Mouse (Mus musculus) kidney, embryonic 15.5 days (tissue): Measurements from ENCODE around the gene Tmem204. TPM values are rescaled to one million over a fixed set of nuclear protein-coding genes. Genes with fewer than 3 reads are reported as not detected.

Source experiments
- ATAC-seq: fragments of 200-750 bp; cut with Nextera tagmentation; replicated peaks from 2 replicates; pipeline ENCODE4 v1.8.0; 2017; ENCODE audit warnings: moderate TSS enrichment; ENCODE audit not compliant: low FRiP score
- H3K27ac ChIP-seq: fragments of 300-500 bp; sonication (generic); 2 replicates; pipeline ENCODE4 v1.5.1; 2015; ENCODE audit warnings: mild to moderate bottlenecking, inconsistent platforms
- H3K27me3 ChIP-seq: fragments of 300-500 bp; sonication (generic); 2 replicates; pipeline ENCODE4 v1.6.1; 2015; ENCODE audit warnings: inconsistent platforms
- H3K36me3 ChIP-seq: fragments of 300-500 bp; sonication (generic); 2 replicates; pipeline ENCODE4 v1.6.1; 2015; ENCODE audit warnings: inconsistent platforms
- H3K4me1 ChIP-seq: fragments of 300-500 bp; sonication (generic); 2 replicates; pipeline ENCODE4 v1.6.1; 2015; ENCODE audit warnings: inconsistent platforms
- H3K4me2 ChIP-seq: fragments of 300-500 bp; sonication (generic); 2 replicates; pipeline ENCODE4 v1.6.1; 2015; ENCODE audit warnings: moderate library complexity, mild to moderate bottlenecking, inconsistent platforms
- H3K4me3 ChIP-seq: fragments of 300-500 bp; sonication (generic); replicated peaks from 2 replicates; pipeline ENCODE4 v1.5.1; 2015; ENCODE audit warnings: mild to moderate bottlenecking, inconsistent platforms
- H3K9ac ChIP-seq: fragments of 300-500 bp; sonication (generic); 2 replicates; pipeline ENCODE4 v1.6.1; 2015; ENCODE audit warnings: mild to moderate bottlenecking, inconsistent platforms
- H3K9me3 ChIP-seq: fragments of 300-500 bp; sonication (generic); replicated peaks from 2 replicates; pipeline ENCODE4 v1.6.1; 2016; ENCODE audit warnings: inconsistent platforms
- WGBS: fragments of 180-500 bp; shearing (Covaris S2); methylation state at CpG from one replicate; pipeline ENCODE4 v1.1.7; 2015; ENCODE audit warnings: mixed read lengths; 5-methylcytosine and 5-hydroxymethylcytosine counted together
- polyA plus RNA-seq: library from polyadenylated mRNA; unstranded; fragments of >200 nt; fragmentation: Nextera tagmentation; extraction: Ambion mirVana; gene quantifications from 2 replicates; pipeline ENCODE4 v1.2.1, GENCODE M21; 2015

The Tmem204 gene
- polyA plus RNA-seq, 1 experiment from 2014 or later, result 31.6 TPM

DNA sequence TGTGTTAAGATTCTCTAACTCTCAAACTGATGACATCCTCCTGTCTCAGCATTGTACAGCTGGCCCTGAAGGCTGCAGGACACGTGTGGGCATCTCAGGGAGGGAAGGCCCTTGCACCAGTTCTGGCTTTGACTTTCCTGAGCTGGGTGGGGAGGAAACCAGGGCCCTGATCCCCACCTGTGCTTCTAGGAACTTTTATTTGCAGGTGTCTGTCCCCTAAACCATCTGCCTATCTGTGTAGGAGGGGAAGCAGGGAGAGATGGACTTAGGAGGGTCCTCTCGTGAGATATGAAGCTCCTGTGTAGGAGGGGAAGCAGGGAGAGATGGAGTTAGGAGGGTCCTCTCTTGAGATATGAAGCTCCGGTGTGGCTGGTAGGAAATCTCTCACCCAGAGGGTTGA, 504 bp downstream of the Tmem204 start:
- peak overlapping the region; percentile 26; the same call in 1 of the 2 replicates for H3K4me2 ChIP-seq
- WGBS, result 36% methylated on average over 3 of the region's 3 CpGs

DNA sequence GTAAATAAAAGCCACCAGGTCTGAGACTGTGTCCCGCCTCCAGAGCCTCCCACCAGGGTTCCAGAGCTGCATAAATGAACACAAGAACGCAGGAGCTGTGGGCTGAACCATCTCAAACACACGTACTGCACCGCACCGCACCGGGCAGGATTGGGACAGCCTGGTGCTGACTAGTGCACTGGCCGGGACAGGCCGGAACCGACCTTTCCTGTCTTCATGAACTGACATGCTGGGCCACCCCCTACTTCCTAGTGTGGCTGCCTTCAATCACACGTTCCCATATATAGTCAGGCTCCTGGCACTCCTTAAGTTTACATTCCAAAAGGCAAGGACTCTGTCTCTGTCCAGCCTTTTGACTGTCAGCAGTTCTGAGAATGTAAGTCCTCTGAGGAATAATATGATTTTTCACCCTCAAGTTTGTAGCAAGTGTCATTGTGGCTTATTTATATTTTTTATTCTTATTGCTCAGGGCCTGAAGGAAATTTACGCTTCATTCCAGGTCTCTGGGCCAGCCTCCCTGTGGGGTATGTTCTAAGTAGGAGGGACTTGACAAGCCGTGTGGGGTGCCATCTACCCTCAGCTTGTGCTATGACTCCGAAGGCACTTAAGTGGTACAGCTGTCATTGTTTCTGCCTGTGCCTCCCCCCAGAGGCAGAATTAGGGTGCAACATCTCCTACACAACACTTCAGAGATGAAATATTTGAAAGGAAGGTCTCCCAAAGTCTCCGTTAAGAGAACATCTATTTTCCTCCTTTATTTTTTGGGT, 1.1 kb downstream of the Tmem204 start:
- peaks cover 67% of the 10 kb centered on the region for H3K4me1 ChIP-seq
- H3K4me2 ChIP-seq, result peak overlapping the region; percentile 26; the same call in 1 of the 2 replicates
- ATAC-seq, result peak; percentile 43
- H3K36me3 ChIP-seq, result peaks cover 2% of the 10 kb centered on the region; the same call in 1 of the 2 replicates
- no peaks in the 10 kb centered on the region for H3K27me3 ChIP-seq
- H3K27ac ChIP-seq, result peak overlapping the region; percentile 95
- no peaks in the 10 kb centered on the region for H3K9me3 ChIP-seq
- H3K4me3 ChIP-seq, result no peak overlapping the region
- WGBS, result 47% methylated on average over 14 of the region's 14 CpGs
- H3K9ac ChIP-seq, result no peak overlapping the region

More for the DNA sequence above, 504 bp downstream of the Tmem204 start:
- ATAC-seq, result no peak
- no peaks in the 10 kb centered on the region for H3K9me3 ChIP-seq
- H3K4me1 ChIP-seq, result peaks cover 62% of the 10 kb centered on the region
- H3K27ac ChIP-seq, result peak overlapping the region; percentile 95
- 0 out of 2 replicates have a peak overlapping the region, but pooled peaks have one; percentile 4 for H3K4me3 ChIP-seq
- no peak overlapping the region for H3K9ac ChIP-seq
- no peaks in the 10 kb centered on the region for H3K27me3 ChIP-seq
- peaks cover 3% of the 10 kb centered on the region for H3K36me3 ChIP-seq

DNA sequence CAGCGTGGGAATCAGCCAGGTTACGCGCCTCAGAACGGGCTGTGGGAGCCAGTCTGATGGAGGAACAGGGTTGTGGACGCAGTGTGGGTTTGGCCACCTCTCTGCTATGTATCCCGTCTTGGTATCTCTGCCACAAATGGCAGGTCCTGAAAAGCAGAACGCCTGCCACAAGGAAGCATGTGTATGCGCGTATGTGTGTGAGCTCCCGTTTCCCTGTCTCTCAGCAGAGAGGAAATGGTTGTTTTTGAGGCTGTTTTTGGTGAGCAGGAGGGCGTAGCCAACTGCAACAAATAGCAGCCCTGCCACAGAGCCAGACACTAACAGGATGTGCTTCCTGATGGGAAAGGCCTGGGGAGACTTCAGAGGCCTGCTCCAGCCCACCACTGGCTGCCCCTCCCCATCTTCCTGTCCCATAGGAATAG, 2.4 kb downstream of the Tmem204 start:
- peak overlapping the region; percentile 43 for H3K4me3 ChIP-seq
- H3K36me3 ChIP-seq, result peaks cover 14% of the 10 kb centered on the region; the same call in 1 of the 2 replicates
- WGBS, result 69% methylated on average over 11 of the region's 11 CpGs
- no peaks in the 10 kb centered on the region for H3K9me3 ChIP-seq
- peaks cover 73% of the 10 kb centered on the region for H3K4me1 ChIP-seq
- peak overlapping the region; percentile 34; the same call in 1 of the 2 replicates for H3K9ac ChIP-seq
- no peaks in the 10 kb centered on the region for H3K27me3 ChIP-seq
- peak overlapping the region; percentile 42 for H3K4me2 ChIP-seq
- ATAC-seq, result no peak
- H3K27ac ChIP-seq, result peak overlapping the region; percentile 95

DNA sequence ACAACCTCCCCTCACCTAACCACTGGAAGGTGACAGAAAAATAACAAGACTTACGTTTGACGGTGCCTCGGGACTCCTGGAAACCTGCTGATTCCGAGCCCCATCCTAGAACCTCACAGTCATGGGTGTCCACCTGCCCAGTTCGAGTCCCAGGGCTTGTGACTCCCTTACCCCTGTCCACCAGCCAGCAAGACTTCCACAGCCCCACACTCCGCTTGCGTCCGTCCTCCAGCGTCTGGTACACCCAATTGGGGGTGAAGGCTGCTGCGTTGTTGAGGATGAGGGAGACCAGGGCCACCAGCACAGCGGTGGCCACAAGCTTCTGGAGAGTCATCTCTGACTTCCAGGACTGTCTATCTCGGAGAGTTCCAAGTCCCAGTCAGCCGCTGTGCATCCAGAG, 3.2 kb downstream of the Tmem204 start:
- H3K4me2 ChIP-seq, result peak overlapping the region; percentile 42
- no peak for ATAC-seq
- 83% methylated on average over 13 of the region's 13 CpGs for WGBS
- no peaks in the 10 kb centered on the region for H3K27me3 ChIP-seq
- H3K4me1 ChIP-seq, result peaks cover 73% of the 10 kb centered on the region
- no peaks in the 10 kb centered on the region for H3K9me3 ChIP-seq
- peak overlapping the region; percentile 95 for H3K27ac ChIP-seq
- peak overlapping the region; percentile 34 for H3K9ac ChIP-seq
- peaks cover 14% of the 10 kb centered on the region; the same call in 1 of the 2 replicates for H3K36me3 ChIP-seq
- H3K4me3 ChIP-seq, result peak overlapping the region; percentile 43

DNA sequence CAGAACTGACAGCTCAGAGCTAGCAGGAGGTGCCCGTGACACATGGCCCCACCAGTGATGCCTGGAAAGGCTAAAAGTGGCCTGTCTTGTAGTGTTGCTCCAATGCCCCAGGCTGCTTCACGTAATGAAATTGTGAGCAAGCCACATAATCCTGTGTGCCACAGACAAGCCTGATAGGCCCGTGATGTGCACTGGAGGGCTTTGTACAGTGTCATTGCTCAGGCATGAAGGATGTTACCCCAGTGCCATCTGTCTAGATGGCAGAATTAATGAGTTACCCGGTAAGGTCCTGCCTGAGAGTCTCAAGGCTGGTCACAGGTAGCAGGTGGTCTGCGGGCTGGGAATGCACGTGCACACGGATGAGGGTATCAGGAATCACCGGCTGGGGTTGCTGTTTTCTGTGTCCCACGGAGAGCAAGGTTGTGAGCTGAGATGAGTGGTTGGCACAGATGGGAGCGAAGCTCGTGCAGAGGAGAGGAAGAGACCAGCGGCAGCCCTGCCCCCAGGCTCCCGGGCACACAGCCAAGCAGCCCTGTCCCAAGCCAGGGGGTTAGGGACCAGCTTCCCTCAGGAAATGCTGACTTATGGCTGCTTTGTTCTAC, 5.5 kb downstream of the Tmem204 start:
- WGBS, result 71% methylated on average over 13 of the region's 13 CpGs
- no peak for ATAC-seq

DNA sequence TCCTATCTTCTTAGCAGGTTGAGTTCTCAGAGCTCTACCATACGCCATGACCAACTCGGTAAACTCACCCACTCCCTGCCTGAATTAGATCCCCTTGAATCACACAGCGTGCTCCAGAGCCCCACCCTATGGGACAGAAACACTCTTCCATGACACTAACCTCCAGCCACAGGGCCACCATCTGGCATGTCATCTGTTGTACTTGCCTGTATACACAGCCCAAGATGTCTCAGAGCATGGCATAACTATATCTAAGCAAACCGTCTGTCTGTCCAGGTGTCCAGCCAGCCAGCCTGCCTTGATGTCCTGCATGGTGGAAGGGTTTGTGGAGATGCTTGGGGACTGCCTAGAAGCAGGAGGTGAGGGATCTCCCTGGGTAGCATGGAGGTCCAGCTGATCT, 6.5 kb downstream of the Tmem204 start:
- WGBS, result 91% methylated on average over 4 of the region's 4 CpGs
- Histone ChIP-seq H3K9ac (no peak overlapping the region), H3K27ac (no peak overlapping the region), H3K36me3 (peaks cover 23% of the 10 kb centered on the region; the same call in 1 of the 2 replicates), H3K4me3 (0 out of 2 replicates have a peak overlapping the region, but pooled peaks have one; percentile 3), H3K4me2 (peak overlapping the region; percentile 42), H3K4me1 (peaks cover 42% of the 10 kb centered on the region), H3K9me3 (no peaks in the 10 kb centered on the region), H3K27me3 (no peaks in the 10 kb centered on the region)
- no peak for ATAC-seq

More for the DNA sequence above, 5.5 kb downstream of the Tmem204 start:
- Histone ChIP-seq H3K36me3 (peaks cover 23% of the 10 kb centered on the region; the same call in 1 of the 2 replicates), H3K27me3 (no peaks in the 10 kb centered on the region), H3K4me2 (peak overlapping the region; percentile 42), H3K9me3 (no peaks in the 10 kb centered on the region), H3K27ac (peak overlapping the region; percentile 95), H3K4me1 (peaks cover 52% of the 10 kb centered on the region), H3K4me3 (peak overlapping the region; percentile 43), H3K9ac (0 out of 2 replicates have a peak overlapping the region, but pooled peaks have one; percentile 4)

DNA sequence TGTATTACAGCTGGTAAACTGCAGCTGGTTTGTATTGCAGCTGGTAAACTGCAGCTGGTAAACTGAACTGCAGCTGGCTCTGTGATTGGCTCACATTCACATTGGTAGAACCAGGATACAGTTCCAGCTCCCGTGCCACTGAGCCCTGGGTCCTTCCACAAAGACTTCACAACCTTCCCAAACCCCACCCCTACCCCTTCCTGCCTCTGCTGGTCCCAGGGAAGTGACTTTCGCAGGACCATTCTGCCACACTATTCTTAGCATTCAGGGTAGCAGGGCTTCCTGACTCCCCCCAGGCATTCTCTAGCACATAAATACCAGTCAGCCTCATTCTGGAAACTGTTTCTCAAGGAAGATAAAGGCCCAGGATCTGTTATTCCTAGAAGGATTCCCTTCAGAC, 14.7 kb downstream of the Tmem204 start:
- Histone ChIP-seq H3K9me3 (no peaks in the 10 kb centered on the region), H3K27ac (peak overlapping the region; percentile 78), H3K9ac (no peak overlapping the region), H3K36me3 (peaks cover 53% of the 10 kb centered on the region), H3K4me3 (no peak overlapping the region), H3K4me2 (no peak overlapping the region), H3K4me1 (peaks cover 10% of the 10 kb centered on the region), H3K27me3 (no peaks in the 10 kb centered on the region)
- ATAC-seq, result no peak
- 66% methylated on average over 2 of the region's 2 CpGs for WGBS

DNA sequence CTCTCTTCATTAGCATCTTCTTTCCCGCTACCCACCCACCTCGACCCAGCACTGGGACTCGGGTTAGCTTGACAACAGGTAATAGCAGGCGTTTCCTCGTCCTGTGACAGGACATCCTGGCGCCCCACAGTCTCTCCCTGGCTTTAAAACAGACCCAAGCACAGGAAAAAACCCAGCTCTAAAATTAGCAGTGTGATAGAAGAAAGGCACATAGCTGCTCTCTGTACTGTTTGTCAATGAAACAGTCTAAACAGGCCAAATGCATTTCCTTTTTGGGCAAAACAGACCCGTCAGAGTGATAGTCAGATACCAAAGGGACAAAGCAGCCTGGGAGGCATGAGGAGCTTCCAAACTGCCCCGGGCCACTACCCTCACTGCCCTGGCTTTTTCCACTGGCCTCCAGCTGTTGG, 15.9 kb downstream of the Tmem204 start:
- Histone ChIP-seq H3K27ac (peak overlapping the region; percentile 78), H3K36me3 (peaks cover 62% of the 10 kb centered on the region), H3K9me3 (no peaks in the 10 kb centered on the region), H3K4me3 (no peak overlapping the region), H3K9ac (no peak overlapping the region), H3K4me1 (peaks cover 16% of the 10 kb centered on the region), H3K4me2 (no peak overlapping the region), H3K27me3 (no peaks in the 10 kb centered on the region)
- no peak for ATAC-seq
- WGBS, result 68% methylated on average over 8 of the region's 8 CpGs

DNA sequence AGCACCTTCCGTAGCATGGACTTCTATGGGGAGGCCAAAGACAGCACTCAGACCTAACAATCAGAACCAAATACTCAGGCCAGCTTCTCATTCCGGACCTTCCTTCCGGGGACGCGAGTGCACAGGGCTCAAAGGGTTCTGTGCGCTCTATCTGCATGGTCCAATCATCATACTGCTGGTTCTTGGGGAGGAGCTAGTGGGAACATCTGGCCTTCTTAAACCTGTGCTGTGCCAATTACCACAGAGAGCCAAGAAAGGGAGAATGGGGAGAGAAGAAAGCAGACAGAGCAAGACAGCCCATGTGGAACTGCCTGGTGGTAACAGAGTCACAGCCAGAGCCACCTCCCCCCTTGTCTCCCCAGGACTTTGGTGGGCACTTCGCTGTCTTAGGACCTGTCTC, 16.8 kb downstream of the Tmem204 start:
- no peak overlapping the region for H3K9ac ChIP-seq
- H3K36me3 ChIP-seq, result peaks cover 70% of the 10 kb centered on the region
- H3K4me2 ChIP-seq, result no peak overlapping the region
- H3K27me3 ChIP-seq, result no peaks in the 10 kb centered on the region
- H3K4me1 ChIP-seq, result peaks cover 16% of the 10 kb centered on the region
- no peaks in the 10 kb centered on the region for H3K9me3 ChIP-seq
- WGBS, result 90% methylated on average over 7 of the region's 7 CpGs
- H3K27ac ChIP-seq, result peak overlapping the region; percentile 78; the same call in 1 of the 2 replicates
- ATAC-seq, result no peak
- no peak overlapping the region for H3K4me3 ChIP-seq

DNA sequence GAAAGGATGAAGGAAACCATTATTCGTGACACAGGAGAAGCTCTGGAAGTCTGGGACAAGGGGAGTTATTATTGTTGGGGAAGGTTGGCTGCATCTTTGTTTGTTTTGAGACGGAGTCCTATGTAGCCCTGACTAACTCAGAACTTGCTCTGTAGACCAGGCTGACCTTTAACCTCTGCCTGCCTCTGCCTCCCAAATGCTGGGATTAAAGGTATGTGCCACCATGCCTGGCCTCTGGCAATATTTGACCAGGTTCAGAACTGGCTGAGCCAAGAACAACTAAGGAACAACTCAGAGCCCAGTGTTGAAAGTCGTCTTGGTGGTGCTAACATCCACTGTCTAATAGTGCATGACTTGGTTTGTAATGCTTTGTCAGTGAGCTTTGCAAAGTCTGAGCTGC, 18.2 kb downstream of the Tmem204 start:
- Histone ChIP-seq H3K27me3 (no peaks in the 10 kb centered on the region), H3K4me1 (peaks cover 16% of the 10 kb centered on the region), H3K9me3 (no peaks in the 10 kb centered on the region), H3K4me3 (no peak overlapping the region), H3K9ac (no peak overlapping the region), H3K4me2 (no peak overlapping the region), H3K36me3 (peaks cover 73% of the 10 kb centered on the region), H3K27ac (0 out of 2 replicates have a peak overlapping the region, but pooled peaks have one; percentile 71)
- ATAC-seq, result no peak
- 77% methylated on average over 3 of the region's 3 CpGs for WGBS

DNA sequence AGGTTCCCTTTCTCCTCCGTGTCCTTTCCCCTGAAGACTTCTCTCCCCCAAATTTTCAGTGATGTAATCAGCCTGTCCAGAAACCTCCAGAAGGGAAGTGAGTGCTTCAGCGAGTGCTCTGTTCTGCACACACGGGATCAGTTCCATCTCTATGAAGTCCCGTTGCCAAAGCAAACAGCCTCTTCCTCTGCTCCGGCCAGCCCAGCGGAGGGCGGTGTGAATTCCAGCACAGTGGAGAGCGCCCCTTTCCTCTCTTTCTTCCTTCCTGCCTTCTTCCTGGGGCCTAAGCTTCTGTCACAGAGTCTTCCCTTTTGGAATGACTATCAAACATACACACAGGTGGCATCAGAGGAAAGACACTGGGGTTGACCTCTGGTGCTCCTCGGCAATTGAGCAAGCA, 19.0 kb downstream of the Tmem204 start:
- Histone ChIP-seq H3K36me3 (peaks cover 73% of the 10 kb centered on the region), H3K4me3 (no peak overlapping the region), H3K9ac (no peak overlapping the region), H3K27me3 (no peaks in the 10 kb centered on the region), H3K27ac (peak overlapping the region; percentile 71), H3K4me2 (no peak overlapping the region), H3K9me3 (no peaks in the 10 kb centered on the region), H3K4me1 (peaks cover 16% of the 10 kb centered on the region)
- peak; percentile 58; the same call in 1 of the 2 replicates for ATAC-seq
- WGBS, result 58% methylated on average over 9 of the region's 9 CpGs

DNA sequence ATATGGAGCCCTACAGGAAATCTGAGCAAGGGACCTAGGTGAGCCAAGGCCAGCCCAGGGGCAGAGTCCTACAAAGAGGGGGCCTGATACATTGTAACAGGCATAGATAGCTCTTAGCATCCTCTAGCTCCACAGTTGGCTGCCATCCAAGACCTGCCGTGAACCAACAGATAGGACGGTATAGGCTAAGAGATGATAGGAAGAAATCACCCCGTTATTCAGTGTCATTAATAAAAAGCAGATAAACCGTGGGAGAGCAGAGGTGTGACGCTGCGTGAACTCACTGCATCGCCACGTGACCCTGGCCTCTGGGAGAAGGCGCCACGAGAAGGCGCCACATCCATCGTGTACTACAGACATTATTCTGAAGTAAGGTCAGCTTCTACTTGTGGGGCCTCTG, 19.5 kb downstream of the Tmem204 start:
- Histone ChIP-seq H3K4me3 (no peak overlapping the region), H3K9ac (0 out of 2 replicates have a peak overlapping the region, but pooled peaks have one; percentile 3), H3K4me1 (peaks cover 16% of the 10 kb centered on the region), H3K27me3 (no peaks in the 10 kb centered on the region), H3K27ac (peak overlapping the region; percentile 71), H3K4me2 (no peak overlapping the region), H3K9me3 (no peaks in the 10 kb centered on the region), H3K36me3 (peaks cover 75% of the 10 kb centered on the region)
- 0 out of 2 replicates have a peak, but pooled peaks have one; percentile 33 for ATAC-seq
- 74% methylated on average over 12 of the region's 12 CpGs for WGBS
